Comparison of ENCODE assay signal across 8 mouse cellular contexts in the genomic region with DNA sequence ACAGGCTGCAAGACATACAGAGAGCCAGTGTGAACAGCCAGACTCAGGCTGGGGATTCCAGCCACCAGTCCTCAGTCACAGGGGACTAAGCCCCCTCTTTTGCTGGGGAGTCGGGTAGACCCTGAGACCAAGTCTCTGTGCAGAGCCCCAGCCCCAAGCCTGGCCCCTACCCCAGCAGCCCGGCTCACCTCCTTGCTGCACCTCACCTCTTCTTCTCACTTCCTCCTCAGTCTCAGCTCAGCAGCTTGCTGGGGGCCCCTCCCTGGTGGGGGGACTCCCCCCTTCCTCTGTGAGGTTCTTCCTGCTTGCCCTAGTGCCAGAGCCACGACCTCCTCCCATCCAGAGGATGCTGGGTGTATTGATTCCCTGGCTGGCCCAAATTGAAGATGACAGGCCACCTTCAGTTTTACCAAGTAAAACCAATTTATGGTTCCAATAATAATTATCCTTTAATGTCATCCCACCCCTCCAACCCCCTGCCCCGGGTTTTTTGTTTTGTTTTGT. TPM values are rescaled to one million over a fixed set of nuclear protein-coding genes. Genes with fewer than 3 reads are reported as not detected.
A peak's percentile ranks its signal among the peaks of the same experiment; 100 is the strongest.
DNase-seq lines count a peak whose midpoint lies in the region; ATAC-seq and TF ChIP-seq lines count a peak whose summit lies in the region.

A gene (minus strand): TSS at position 454 of the 504 bp plus-strand sequence.

- H3K4me1 ChIP-seq in neural tube, embryonic 11.5 days (ENCODE audit: control insufficient read depth, insufficient read depth, low read length), result peaks cover 10% of the 10 kb centered on the region
- peaks cover 11% of the 10 kb centered on the region; the same call in 1 of the 2 replicates for H3K4me1 ChIP-seq in forebrain, postnatal 0 days (ENCODE audit: insufficient read depth)
- peaks cover 15% of the 10 kb centered on the region for H3K4me1 ChIP-seq in limb, embryonic 14.5 days (ENCODE audit: control insufficient read depth, insufficient read depth, low read length)
- H3K4me1 ChIP-seq in midbrain, embryonic 15.5 days, result peaks cover 19% of the 10 kb centered on the region

- peak within 1 kb of the TSS; percentile 96 for H3K9ac ChIP-seq in neural tube, embryonic 11.5 days (ENCODE audit: low read length)
- H3K9ac ChIP-seq in forebrain, postnatal 0 days, result peak within 1 kb of the TSS; percentile 95
- peak within 1 kb of the TSS; percentile 97 for H3K9ac ChIP-seq in limb, embryonic 14.5 days (ENCODE audit: low read depth, low read length, severe bottlenecking)
- peak within 1 kb of the TSS; percentile 88 for H3K9ac ChIP-seq in midbrain, embryonic 15.5 days

- peak within 1 kb of the TSS; percentile 85 for H3K27ac ChIP-seq in neural tube, embryonic 11.5 days (ENCODE audit: low read depth, low read length)
- H3K27ac ChIP-seq in forebrain, postnatal 0 days (ENCODE audit: low read depth, low read length), result peak within 1 kb of the TSS; percentile 94
- peak within 1 kb of the TSS; percentile 93 for H3K27ac ChIP-seq in limb, embryonic 14.5 days (replicated peaks; ENCODE audit: low read depth, low read length)
- peak within 1 kb of the TSS; percentile 84 for H3K27ac ChIP-seq in midbrain, embryonic 15.5 days

- whole genome bisulfite sequencing in neural tube, embryonic 11.5 days, result 68% methylated on average over 4 of the region's 4 CpGs
- WGBS in forebrain, postnatal 0 days, result 76% methylated on average over 4 of the region's 4 CpGs
- 45% methylated on average over 4 of the region's 4 CpGs for WGBS in limb, embryonic 14.5 days
- WGBS in midbrain, embryonic 15.5 days, result 70% methylated on average over 4 of the region's 4 CpGs

- ATAC-seq in neural tube, embryonic 11.5 days (ENCODE audit: insufficient read depth, low FRiP score, low TSS enrichment), result no peak
- ATAC-seq in forebrain, postnatal 0 days, result no peak
- no peak for ATAC-seq in limb, embryonic 14.5 days (ENCODE audit: low FRiP score, low read depth)
- 0 out of 2 replicates have a peak, but pooled peaks have one; percentile 6 for ATAC-seq in midbrain, embryonic 15.5 days (replicated peaks)

- peaks cover 12% of the 10 kb centered on the region for H3K36me3 ChIP-seq in neural tube, embryonic 11.5 days (ENCODE audit: control insufficient read depth, insufficient read depth, low read length)
- H3K36me3 ChIP-seq in forebrain, postnatal 0 days (ENCODE audit: insufficient read depth), result peaks cover 27% of the 10 kb centered on the region
- H3K36me3 ChIP-seq in limb, embryonic 14.5 days (ENCODE audit: control insufficient read depth, insufficient read depth, low read length), result peaks cover 29% of the 10 kb centered on the region
- H3K36me3 ChIP-seq in midbrain, embryonic 15.5 days (replicated peaks), result peaks cover 18% of the 10 kb centered on the region

- no peak for TF ChIP-seq POLR2A in limb, embryonic 14.5 days (IDR thresholded peaks at IDR 0.05; ENCODE audit: borderline replicate concordance, extremely low read depth, insufficient read depth, insufficient read length)

- no peak for TF ChIP-seq CTCF in forebrain, postnatal 0 days (IDR thresholded peaks at IDR 0.05; ENCODE audit: low read depth)

- H3K9me3 ChIP-seq in neural tube, embryonic 11.5 days (ENCODE audit: control insufficient read depth, low read length), result no peaks in the 10 kb centered on the region
- H3K9me3 ChIP-seq in forebrain, postnatal 0 days (ENCODE audit: low read length), result no peaks in the 10 kb centered on the region
- no peaks in the 10 kb centered on the region for H3K9me3 ChIP-seq in limb, embryonic 14.5 days (ENCODE audit: control insufficient read depth, low read length)
- H3K9me3 ChIP-seq in midbrain, embryonic 15.5 days, result no peaks in the 10 kb centered on the region

- no peaks in the 10 kb centered on the region for H3K27me3 ChIP-seq in neural tube, embryonic 11.5 days (ENCODE audit: control insufficient read depth, insufficient read depth, low read length)
- H3K27me3 ChIP-seq in forebrain, postnatal 0 days (ENCODE audit: insufficient read depth, low read length), result no peaks in the 10 kb centered on the region
- H3K27me3 ChIP-seq in limb, embryonic 14.5 days (ENCODE audit: control insufficient read depth, insufficient read depth, low read length), result no peaks in the 10 kb centered on the region
- H3K27me3 ChIP-seq in midbrain, embryonic 15.5 days (replicated peaks), result no peaks in the 10 kb centered on the region

- DNase-seq in neural tube, embryonic 11.5 days (ENCODE audit: low spot score), result no peak
- no peak for DNase-seq in neural tube, embryonic 10.5 days (ENCODE audit: extremely low spot score, low spot score)
- no peak for DNase-seq in forebrain, postnatal 0 days
- no peak for DNase-seq in limb, embryonic 14.5 days (ENCODE audit: low spot score)
- DNase-seq in thymus, postnatal 25 days, result peak; percentile 92
- no peak for DNase-seq in right cerebral cortex, adult 2 months (ENCODE audit: low spot score in 2 of 2)
- no peak for DNase-seq in left cerebral cortex, adult 8-10 months (ENCODE audit: low spot score in 2 of 2)

- H3K4me2 ChIP-seq in neural tube, embryonic 11.5 days (ENCODE audit: low read depth), result peak within 1 kb of the TSS; percentile 90
- peak within 1 kb of the TSS; percentile 88 for H3K4me2 ChIP-seq in forebrain, postnatal 0 days (ENCODE audit: low read depth)
- H3K4me2 ChIP-seq in limb, embryonic 14.5 days (replicated peaks; ENCODE audit: low read depth, low read length, severe bottlenecking), result peak within 1 kb of the TSS; percentile 87
- H3K4me2 ChIP-seq in midbrain, embryonic 15.5 days, result peak within 1 kb of the TSS; percentile 93

- H3K4me3 ChIP-seq in neural tube, embryonic 11.5 days (ENCODE audit: low read depth, low read length), result peak within 1 kb of the TSS; percentile 98
- H3K4me3 ChIP-seq in forebrain, postnatal 0 days (ENCODE audit: low read depth, low read length), result peak within 1 kb of the TSS; percentile 95
- H3K4me3 ChIP-seq in limb, embryonic 14.5 days (replicated peaks; ENCODE audit: low read length), result peak within 1 kb of the TSS; percentile 97
- H3K4me3 ChIP-seq in midbrain, embryonic 15.5 days, result peak within 1 kb of the TSS; percentile 70

RNA-seq across cellular contexts. Expression of the gene that starts here (rescaled TPM):
- polyA plus RNA-seq in neural tube, embryonic 11.5 days (2014; fragmentation: Nextera tagmentation; extraction: Ambion mirVana), result 0.68 and 1.1 TPM in 2 replicates
- total RNA-seq in forebrain, postnatal 0 days (2014; rRNA removed), result 1.5 and 2.9 TPM in 2 replicates
- polyA plus RNA-seq in forebrain, postnatal 0 days (2015; fragmentation: Nextera tagmentation; extraction: Ambion mirVana), result 1.3 and 1.5 TPM in 2 replicates
- 4.5 and 5.8 TPM in 2 replicates for polyA plus RNA-seq in limb, embryonic 14.5 days (2012; rRNA removed)
- 3.5 and 3.9 TPM in 2 replicates for polyA plus RNA-seq in limb, embryonic 14.5 days (2014; fragmentation: Nextera tagmentation; extraction: Ambion mirVana)
- 0.38 and 0.93 TPM in 2 replicates for polyA plus RNA-seq in midbrain, embryonic 15.5 days (2015; fragmentation: Nextera tagmentation; extraction: Ambion mirVana)
- total RNA-seq in left cerebral cortex, adult 8-10 months (2022), result 1 to 10 TPM; 1.6 to 3.3 (median 2.7) TPM

Comparison
In these comparisons a context has a peak if more than half of its experiments do, and no peak if none do; other contexts are left out.
1. Peak in ATAC-seq, H3K4me3 ChIP-seq, H3K27ac ChIP-seq, H3K9ac ChIP-seq and H3K4me2 ChIP-seq in midbrain, embryonic 15.5 days; RNA of the gene not detected or under 1 TPM.